Mouse (Mus musculus): Measurements from ENCODE around the gene Mrps21. TPM values are rescaled to one million over a fixed set of nuclear protein-coding genes. Genes with fewer than 3 reads are reported as not detected.
"Not testable (repeated sequence)": the region's sequence is repeated elsewhere in the genome, so short reads cannot be mapped to it uniquely, and the experiment has no call there.

Gene Mrps21
- polyA plus RNA-seq, 1 experiment from 2014 or later = 340 TPM

GRCm38 (mm10) chr3:95865050-95865449 lies 6.3 kb downstream of the Mrps21 start:
- Histone ChIP-seq H3K27ac (ENCODE audit: low read depth, low read length) (no peak overlapping the region), H3K4me1 (replicated peaks; ENCODE audit: control insufficient read depth, insufficient read depth, low read length) (no peaks in the 10 kb centered on the region), H3K9me3 (ENCODE audit: control insufficient read depth, low read length) (no peaks in the 10 kb centered on the region), H3K27me3 (replicated peaks; ENCODE audit: control insufficient read depth, insufficient read depth, low read length) (no peaks in the 10 kb centered on the region), H3K9ac (ENCODE audit: low read depth, low read length) (no peak overlapping the region), H3K36me3 (ENCODE audit: control insufficient read depth, insufficient read depth, low read length) (peaks cover 23% of the 10 kb centered on the region), H3K4me3 (ENCODE audit: low read depth, low read length) (no peak overlapping the region), H3K4me2 (no peak overlapping the region)
- 83% methylated on average over 5 of the region's 5 CpGs for WGBS
- no peak for ATAC-seq (replicated peaks; ENCODE audit: low FRiP score)
- DNase-seq (ENCODE audit: low spot score) = no peak

DNA sequence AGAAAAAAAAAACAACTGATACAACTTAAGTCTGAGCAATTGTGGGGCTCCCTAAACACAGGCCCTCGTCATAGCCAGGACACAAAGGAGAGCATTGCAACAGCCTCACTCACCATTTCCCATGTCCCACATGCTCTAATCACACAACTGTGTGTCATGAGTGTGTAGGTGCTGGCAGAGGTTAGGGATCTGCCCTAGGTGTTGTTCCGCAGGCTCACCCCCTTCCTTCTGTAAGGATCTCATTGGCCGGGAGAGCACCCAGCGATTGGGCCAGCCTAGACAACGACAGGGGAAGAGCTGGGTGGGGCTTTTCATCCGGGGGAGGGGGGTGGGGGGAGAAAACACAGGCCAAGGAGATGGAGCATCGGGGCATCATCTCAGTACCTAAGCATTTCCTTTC lies 7.7 kb downstream of the Mrps21 start:
- Histone ChIP-seq H3K9me3 (ENCODE audit: control insufficient read depth, low read length) (no peaks in the 10 kb centered on the region), H3K9ac (ENCODE audit: low read depth, low read length) (no peak overlapping the region), H3K4me3 (ENCODE audit: low read depth, low read length) (no peak overlapping the region), H3K27ac (ENCODE audit: low read depth, low read length) (no peak overlapping the region), H3K36me3 (ENCODE audit: control insufficient read depth, insufficient read depth, low read length) (peaks cover 17% of the 10 kb centered on the region), H3K4me2 (no peak overlapping the region), H3K27me3 (replicated peaks; ENCODE audit: control insufficient read depth, insufficient read depth, low read length) (no peaks in the 10 kb centered on the region), H3K4me1 (replicated peaks; ENCODE audit: control insufficient read depth, insufficient read depth, low read length) (no peaks in the 10 kb centered on the region)
- DNase-seq (ENCODE audit: low spot score) = no peak
- no peak for ATAC-seq (replicated peaks; ENCODE audit: low FRiP score)
- WGBS = 65% methylated on average over 7 of the region's 7 CpGs

- no peaks in the 10 kb centered on the region for H3K4me1 ChIP-seq (replicated peaks; ENCODE audit: control insufficient read depth, insufficient read depth, low read length)
- ATAC-seq (replicated peaks; ENCODE audit: low FRiP score) (peak; percentile 76), DNase-seq (ENCODE audit: low spot score) (no peak)
- no peak overlapping the region for H3K4me3 ChIP-seq (ENCODE audit: low read depth, low read length)
- 33% methylated on average over 2 of the region's 2 CpGs for WGBS
- H3K27ac ChIP-seq (ENCODE audit: low read depth, low read length) = no peak overlapping the region
- no peak overlapping the region for H3K9ac ChIP-seq (ENCODE audit: low read depth, low read length)
- H3K36me3 ChIP-seq (ENCODE audit: control insufficient read depth, insufficient read depth, low read length) = peaks cover 10% of the 10 kb centered on the region
- no peaks in the 10 kb centered on the region for H3K9me3 ChIP-seq (ENCODE audit: control insufficient read depth, low read length)
- no peak overlapping the region for H3K4me2 ChIP-seq
- H3K27me3 ChIP-seq (replicated peaks; ENCODE audit: control insufficient read depth, insufficient read depth, low read length) = no peaks in the 10 kb centered on the region
These were observed 9.5 kb downstream of the Mrps21 start for GRCm38 (mm10) chr3:95861796-95862195.

GRCm38 (mm10) chr3:95861216-95861615 lies 10.1 kb downstream of the Mrps21 start:
- Histone ChIP-seq H3K9me3 (ENCODE audit: control insufficient read depth, low read length) (no peaks in the 10 kb centered on the region), H3K4me3 (ENCODE audit: low read depth, low read length) (no peak overlapping the region), H3K4me2 (no peak overlapping the region), H3K27ac (ENCODE audit: low read depth, low read length) (no peak overlapping the region; the same call in 1 of the 2 replicates), H3K4me1 (replicated peaks; ENCODE audit: control insufficient read depth, insufficient read depth, low read length) (no peaks in the 10 kb centered on the region), H3K27me3 (replicated peaks; ENCODE audit: control insufficient read depth, insufficient read depth, low read length) (no peaks in the 10 kb centered on the region), H3K36me3 (ENCODE audit: control insufficient read depth, insufficient read depth, low read length) (peaks cover 9% of the 10 kb centered on the region), H3K9ac (ENCODE audit: low read depth, low read length) (no peak overlapping the region)
- WGBS = 64% methylated on average over 10 of the region's 10 CpGs
- DNase-seq (ENCODE audit: low spot score) (no peak), ATAC-seq (replicated peaks; ENCODE audit: low FRiP score) (no peak)

DNA sequence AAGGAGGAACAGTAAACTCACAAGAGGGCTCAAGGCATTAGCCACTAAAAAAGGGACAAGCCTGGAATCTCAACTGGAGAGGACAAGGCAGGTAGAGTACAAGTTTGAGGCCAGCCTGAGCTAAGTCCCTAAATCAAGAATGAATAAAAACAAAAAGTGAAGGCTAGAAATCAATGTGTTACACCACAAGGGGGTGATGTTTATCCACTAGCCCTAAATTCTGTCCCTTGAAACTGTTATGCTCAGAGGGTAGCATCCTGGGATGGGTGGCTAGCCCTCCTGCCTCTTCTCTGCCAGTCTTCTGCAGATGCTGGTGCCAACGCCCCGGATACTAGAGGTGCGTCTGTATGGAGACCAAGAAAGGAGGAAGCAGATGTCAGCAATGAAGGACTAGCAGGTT lies 11.0 kb downstream of the Mrps21 start:
- no peak for ATAC-seq (replicated peaks; ENCODE audit: low FRiP score)
- H3K36me3 ChIP-seq (ENCODE audit: control insufficient read depth, insufficient read depth, low read length) = peaks cover 9% of the 10 kb centered on the region
- 82% methylated on average over 3 of the region's 3 CpGs for WGBS
- no peaks in the 10 kb centered on the region for H3K4me1 ChIP-seq (replicated peaks; ENCODE audit: control insufficient read depth, insufficient read depth, low read length)
- no peak overlapping the region for H3K4me3 ChIP-seq (ENCODE audit: low read depth, low read length)
- H3K9me3 ChIP-seq (ENCODE audit: control insufficient read depth, low read length) = no peaks in the 10 kb centered on the region
- no peak for DNase-seq (ENCODE audit: low spot score)
- H3K27me3 ChIP-seq (replicated peaks; ENCODE audit: control insufficient read depth, insufficient read depth, low read length) = no peaks in the 10 kb centered on the region
- no peak overlapping the region for H3K4me2 ChIP-seq
- 0 out of 2 replicates have a peak overlapping the region, but pooled peaks have one; percentile 25 for H3K9ac ChIP-seq (ENCODE audit: low read depth, low read length)
- no peak overlapping the region for H3K27ac ChIP-seq (ENCODE audit: low read depth, low read length)

- not testable (repeated sequence) for ATAC-seq (replicated peaks; ENCODE audit: low FRiP score); H3K4me2 ChIP-seq; H3K4me1 ChIP-seq (replicated peaks; ENCODE audit: control insufficient read depth, insufficient read depth, low read length); H3K9ac ChIP-seq (ENCODE audit: low read depth, low read length); H3K27me3 ChIP-seq (replicated peaks; ENCODE audit: control insufficient read depth, insufficient read depth, low read length); H3K36me3 ChIP-seq (ENCODE audit: control insufficient read depth, insufficient read depth, low read length); H3K9me3 ChIP-seq (ENCODE audit: control insufficient read depth, low read length); H3K27ac ChIP-seq (ENCODE audit: low read depth, low read length); DNase-seq (ENCODE audit: low spot score); H3K4me3 ChIP-seq (ENCODE audit: low read depth, low read length)
- 74% methylated on average over 3 of the region's 3 CpGs for WGBS
These were observed 13.0 kb downstream of the Mrps21 start for GRCm38 (mm10) chr3:95858278-95858677.

DNA sequence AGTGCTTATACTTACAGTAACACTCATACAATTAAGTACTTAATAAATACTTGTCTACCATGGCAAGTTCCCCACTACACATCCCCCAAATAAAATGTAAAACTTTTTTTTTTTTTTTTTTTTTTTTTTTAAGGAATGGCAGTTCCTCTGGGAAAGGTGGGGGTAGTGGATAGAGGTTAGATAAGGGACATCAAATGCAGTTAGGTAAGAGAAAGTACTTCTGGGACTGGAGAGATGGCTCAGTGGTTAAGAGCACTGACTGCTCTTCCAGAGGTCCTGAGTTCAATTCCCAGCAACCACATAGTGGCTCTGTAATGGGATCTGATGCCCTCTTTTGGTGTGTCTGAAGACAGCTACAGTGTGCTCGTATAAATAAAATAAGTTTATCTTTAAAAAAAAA lies 14.3 kb downstream of the Mrps21 start:
- H3K27ac ChIP-seq (ENCODE audit: low read depth, low read length); ATAC-seq (replicated peaks; ENCODE audit: low FRiP score); H3K4me2 ChIP-seq; H3K4me3 ChIP-seq (ENCODE audit: low read depth, low read length); H3K27me3 ChIP-seq (replicated peaks; ENCODE audit: control insufficient read depth, insufficient read depth, low read length); H3K9me3 ChIP-seq (ENCODE audit: control insufficient read depth, low read length); DNase-seq (ENCODE audit: low spot score); H3K9ac ChIP-seq (ENCODE audit: low read depth, low read length): not testable (repeated sequence)
- Histone ChIP-seq H3K36me3 (ENCODE audit: control insufficient read depth, insufficient read depth, low read length) (peaks cover 10% of the 10 kb centered on the region), H3K4me1 (replicated peaks; ENCODE audit: control insufficient read depth, insufficient read depth, low read length) (peaks cover 11% of the 10 kb centered on the region; the same call in 1 of the 2 replicates)
- 96% methylated on average over 1 of the region's 1 CpGs for WGBS

- Histone ChIP-seq H3K4me2 (peak overlapping the region; percentile 87), H3K27ac (ENCODE audit: low read depth, low read length) (peak overlapping the region; percentile 38), H3K27me3 (replicated peaks; ENCODE audit: control insufficient read depth, insufficient read depth, low read length) (no peaks in the 10 kb centered on the region), H3K9ac (ENCODE audit: low read depth, low read length) (peak overlapping the region; percentile 94), H3K9me3 (ENCODE audit: control insufficient read depth, low read length) (no peaks in the 10 kb centered on the region), H3K4me3 (ENCODE audit: low read depth, low read length) (peak overlapping the region; percentile 92), H3K4me1 (replicated peaks; ENCODE audit: control insufficient read depth, insufficient read depth, low read length) (peaks cover 16% of the 10 kb centered on the region; the same call in 1 of the 2 replicates), H3K36me3 (ENCODE audit: control insufficient read depth, insufficient read depth, low read length) (peaks cover 15% of the 10 kb centered on the region)
- WGBS = 31% methylated on average over 7 of the region's 7 CpGs
- no peak for DNase-seq (ENCODE audit: low spot score)
- ATAC-seq (replicated peaks; ENCODE audit: low FRiP score) = no peak
These were observed 15.2 kb downstream of the Mrps21 start for GRCm38 (mm10) chr3:95856115-95856514.

GRCm38 (mm10) chr3:95855502-95856089 lies 15.7 kb downstream of the Mrps21 start, which contains the start of gene Prpf3:
Prpf3 (minus strand) TSS chr3:95855885.
- Histone ChIP-seq H3K27ac (ENCODE audit: low read depth, low read length) (peak within 1 kb of the TSS; percentile 38), H3K4me2 (peak within 1 kb of the TSS; percentile 87), H3K9me3 (ENCODE audit: control insufficient read depth, low read length) (no peaks in the 10 kb centered on the region), H3K4me1 (replicated peaks; ENCODE audit: control insufficient read depth, insufficient read depth, low read length) (peaks cover 18% of the 10 kb centered on the region; the same call in 1 of the 2 replicates), H3K36me3 (ENCODE audit: control insufficient read depth, insufficient read depth, low read length) (peaks cover 15% of the 10 kb centered on the region), H3K27me3 (replicated peaks; ENCODE audit: control insufficient read depth, insufficient read depth, low read length) (no peaks in the 10 kb centered on the region), H3K4me3 (ENCODE audit: low read depth, low read length) (peak within 1 kb of the TSS; percentile 92), H3K9ac (ENCODE audit: low read depth, low read length) (peak within 1 kb of the TSS; percentile 94)
- DNase-seq (ENCODE audit: low spot score) (peak; percentile 92), ATAC-seq (replicated peaks; ENCODE audit: low FRiP score) (peak; percentile 96)
- WGBS = under 1% methylated on average over 56 of the region's 56 CpGs

All from liver, embryonic 11.5 days (tissue).